Mouse (Mus musculus): Measurements from ENCODE around the gene Skiv2l. TPM values are rescaled to one million over a fixed set of nuclear protein-coding genes. Genes with fewer than 3 reads are reported as not detected.
A peak's percentile ranks its signal among the peaks of the same experiment; 100 is the strongest.

The Skiv2l gene
- total RNA-seq, 1 experiment, result 40.5 TPM

DNA sequence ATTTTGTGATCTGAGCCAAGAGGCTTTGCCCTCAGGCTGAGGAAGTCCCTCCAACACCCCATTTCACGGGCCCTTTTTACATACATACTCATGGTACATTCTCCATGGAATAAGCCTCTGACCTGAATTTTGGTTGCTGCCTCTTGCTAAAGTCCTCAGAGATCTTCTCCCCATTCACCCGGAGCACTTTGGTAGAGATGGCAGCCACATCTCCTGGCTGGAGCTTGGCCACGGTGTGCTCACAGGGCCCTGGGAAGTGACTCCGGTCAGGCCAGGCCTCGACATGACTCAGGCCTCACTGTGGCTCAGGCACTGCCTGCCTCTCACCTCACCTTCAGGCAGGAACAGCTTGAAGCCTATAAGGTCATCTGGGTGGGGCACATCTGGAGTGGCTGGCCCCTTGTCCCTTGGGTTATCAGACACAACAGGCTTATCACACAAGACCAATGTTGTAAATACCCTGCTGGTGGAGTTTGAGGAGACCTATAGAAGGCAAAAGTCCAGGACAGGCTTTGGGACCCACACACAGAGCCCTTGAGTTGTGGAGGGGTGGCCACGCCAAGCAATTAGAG, 9.2 kb downstream of the Skiv2l start:
- Histone ChIP-seq H3K27ac (ENCODE audit: insufficient read depth, low read depth, low read length, poor library complexity, severe bottlenecking) (no peak overlapping the region), H3K4me1 (ENCODE audit: control insufficient read depth in 2 of 2, insufficient read depth in 2 of 2, low read length in 2 of 2, poor library complexity in 1 of 2) (peaks cover 0 to 6% of the 10 kb centered on the region in 2 experiments; a peak in 1 of 4 replicates), H3K4me3 (ENCODE audit: insufficient read depth in 1 of 2, low read depth in 1 of 2, low read length in 2 of 2, poor library complexity in 1 of 2, severe bottlenecking in 1 of 2) (no peak overlapping the region), H3K36me3 (ENCODE audit: control insufficient read depth, insufficient read depth, low read length, poor library complexity, severe bottlenecking) (peaks cover 36% of the 10 kb centered on the region), H3K9me3 (ENCODE audit: control insufficient read depth, insufficient read depth, low read depth, low read length) (no peaks in the 10 kb centered on the region), H3K9ac (ENCODE audit: insufficient read depth, low read depth, low read length, poor library complexity, severe bottlenecking) (no peak overlapping the region)
- TF ChIP-seq ZC3H11A (IDR thresholded peaks at IDR 0.05; ENCODE audit: borderline replicate concordance, low read depth, low read length) (no peak), HCFC1 (IDR thresholded peaks at IDR 0.05; ENCODE audit: borderline replicate concordance, insufficient read depth, low read length) (no peak), ZNF384 (IDR thresholded peaks at IDR 0.05; ENCODE audit: low read depth, low read length) (no peak), MAFK (IDR thresholded peaks at IDR 0.05; ENCODE audit: insufficient read depth, low read depth, low read length) (no peak), CHD2 (IDR thresholded peaks at IDR 0.05; ENCODE audit: low read depth, low read length) (no peak)
- in situ Hi-C loops (cut with MboI; ENCODE audit: low sequenced_read_pairs in 2 of 2, unreplicated experiment in 2 of 2), result no loop called here
- no peak for DNase-seq (ENCODE audit: low read depth, low spot score)

DNA sequence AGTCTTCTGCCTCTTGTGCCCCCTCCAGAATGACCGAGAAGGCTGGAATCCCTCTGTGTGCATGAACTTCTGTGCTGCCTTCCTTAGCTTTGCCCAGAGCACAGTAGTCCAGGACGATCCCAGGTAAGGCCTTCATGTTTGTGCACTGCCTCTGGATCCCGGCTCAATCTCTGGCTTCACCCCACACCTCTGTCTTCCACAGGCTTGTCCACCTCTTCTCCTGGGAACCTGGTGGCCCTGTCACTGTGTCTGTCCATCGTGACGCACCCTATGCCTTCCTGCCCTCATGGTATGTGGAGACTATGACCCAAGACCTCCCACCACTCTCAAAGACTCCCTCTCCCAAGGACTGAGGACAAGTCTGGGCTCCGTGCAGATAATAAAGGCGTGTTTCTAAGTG, 11.2 kb downstream of the Skiv2l start:
- DNase-seq (ENCODE audit: low read depth, low spot score), result no peak
- no peak for TF ChIP-seq ZC3H11A (IDR thresholded peaks at IDR 0.05; ENCODE audit: borderline replicate concordance, low read depth, low read length)
- no peak for TF ChIP-seq HCFC1 (IDR thresholded peaks at IDR 0.05; ENCODE audit: borderline replicate concordance, insufficient read depth, low read length)
- no peak for TF ChIP-seq ZNF384 (IDR thresholded peaks at IDR 0.05; ENCODE audit: low read depth, low read length)
- TF ChIP-seq CHD2 (IDR thresholded peaks at IDR 0.05; ENCODE audit: low read depth, low read length), result no peak
- no peak for TF ChIP-seq MAFK (IDR thresholded peaks at IDR 0.05; ENCODE audit: insufficient read depth, low read depth, low read length)
- H3K9ac ChIP-seq (ENCODE audit: insufficient read depth, low read depth, low read length, poor library complexity, severe bottlenecking), result no peak overlapping the region
- in situ Hi-C loops (cut with MboI; ENCODE audit: low sequenced_read_pairs in 2 of 2, unreplicated experiment in 2 of 2), result no loop called here
- H3K9me3 ChIP-seq (ENCODE audit: control insufficient read depth, insufficient read depth, low read depth, low read length), result no peaks in the 10 kb centered on the region
- no peak overlapping the region for H3K4me3 ChIP-seq (ENCODE audit: insufficient read depth in 1 of 2, low read depth in 1 of 2, low read length in 2 of 2, poor library complexity in 1 of 2, severe bottlenecking in 1 of 2)
- peaks cover 0 to 6% of the 10 kb centered on the region in 2 experiments; a peak in 1 of 4 replicates for H3K4me1 ChIP-seq (ENCODE audit: control insufficient read depth in 2 of 2, insufficient read depth in 2 of 2, low read length in 2 of 2, poor library complexity in 1 of 2)
- H3K36me3 ChIP-seq (ENCODE audit: control insufficient read depth, insufficient read depth, low read length, poor library complexity, severe bottlenecking), result peaks cover 28% of the 10 kb centered on the region
- H3K27ac ChIP-seq (ENCODE audit: insufficient read depth, low read depth, low read length, poor library complexity, severe bottlenecking), result no peak overlapping the region

DNA sequence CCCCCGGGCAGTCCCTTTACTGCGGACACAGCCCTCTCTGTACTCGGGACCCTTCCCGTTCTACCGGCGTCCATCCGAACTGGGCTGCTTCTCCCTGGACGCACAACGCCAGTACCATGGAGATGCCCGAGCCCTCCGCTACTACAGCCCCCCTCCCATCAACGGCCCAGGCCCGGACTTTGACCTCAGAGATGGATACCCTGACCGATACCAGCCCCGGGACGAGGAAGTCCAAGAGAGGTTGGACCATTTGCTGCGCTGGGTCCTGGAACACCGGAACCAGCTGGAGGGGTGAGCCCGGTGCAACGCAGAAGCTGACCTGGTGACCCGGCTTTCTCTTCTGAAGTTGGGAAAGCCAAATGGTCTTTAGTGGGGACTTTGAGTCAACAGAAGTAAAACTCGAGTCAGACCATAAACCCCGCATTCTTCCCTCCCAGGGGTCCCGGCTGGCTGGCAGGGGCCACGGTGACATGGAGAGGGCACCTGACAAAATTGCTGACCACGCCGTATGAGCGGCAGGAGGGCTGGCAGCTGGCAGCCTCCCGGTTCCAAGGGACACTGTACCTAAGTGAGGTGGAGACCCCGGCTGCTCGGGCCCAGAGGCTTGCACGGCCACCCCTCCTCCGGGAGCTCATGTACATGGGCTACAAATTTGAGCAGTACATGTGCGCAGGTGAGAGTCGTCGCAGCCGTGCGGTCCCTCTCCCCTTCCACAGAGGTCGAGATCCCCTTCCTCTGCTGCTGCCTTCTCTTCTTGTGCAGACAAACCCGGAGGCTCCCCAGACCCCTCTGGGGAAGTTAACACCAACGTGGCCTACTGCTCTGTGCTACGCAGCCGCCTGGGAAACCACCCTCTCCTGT, 12.3 kb downstream of the Skiv2l start:
- Histone ChIP-seq H3K36me3 (ENCODE audit: control insufficient read depth, insufficient read depth, low read length, poor library complexity, severe bottlenecking) (peaks cover 28% of the 10 kb centered on the region), H3K27ac (ENCODE audit: insufficient read depth, low read depth, low read length, poor library complexity, severe bottlenecking) (no peak overlapping the region), H3K4me1 (ENCODE audit: control insufficient read depth in 2 of 2, insufficient read depth in 2 of 2, low read length in 2 of 2, poor library complexity in 1 of 2) (peaks cover 0 to 6% of the 10 kb centered on the region in 2 experiments; a peak in 1 of 4 replicates), H3K9ac (ENCODE audit: insufficient read depth, low read depth, low read length, poor library complexity, severe bottlenecking) (peak overlapping the region; percentile 87), H3K4me3 (ENCODE audit: insufficient read depth in 1 of 2, low read depth in 1 of 2, low read length in 2 of 2, poor library complexity in 1 of 2, severe bottlenecking in 1 of 2) (peak overlapping the region; percentile 82 to 84), H3K9me3 (ENCODE audit: control insufficient read depth, insufficient read depth, low read depth, low read length) (no peaks in the 10 kb centered on the region)
- in situ Hi-C loops (cut with MboI; ENCODE audit: low sequenced_read_pairs in 2 of 2, unreplicated experiment in 2 of 2), result no loop called here
- no peak for TF ChIP-seq CHD2 (IDR thresholded peaks at IDR 0.05; ENCODE audit: low read depth, low read length)
- no peak for TF ChIP-seq ZNF384 (IDR thresholded peaks at IDR 0.05; ENCODE audit: low read depth, low read length)
- TF ChIP-seq HCFC1 (IDR thresholded peaks at IDR 0.05; ENCODE audit: borderline replicate concordance, insufficient read depth, low read length), result no peak
- TF ChIP-seq ZC3H11A (IDR thresholded peaks at IDR 0.05; ENCODE audit: borderline replicate concordance, low read depth, low read length), result no peak
- no peak for TF ChIP-seq MAFK (IDR thresholded peaks at IDR 0.05; ENCODE audit: insufficient read depth, low read depth, low read length)
- no peak for DNase-seq (ENCODE audit: low read depth, low spot score)

DNA sequence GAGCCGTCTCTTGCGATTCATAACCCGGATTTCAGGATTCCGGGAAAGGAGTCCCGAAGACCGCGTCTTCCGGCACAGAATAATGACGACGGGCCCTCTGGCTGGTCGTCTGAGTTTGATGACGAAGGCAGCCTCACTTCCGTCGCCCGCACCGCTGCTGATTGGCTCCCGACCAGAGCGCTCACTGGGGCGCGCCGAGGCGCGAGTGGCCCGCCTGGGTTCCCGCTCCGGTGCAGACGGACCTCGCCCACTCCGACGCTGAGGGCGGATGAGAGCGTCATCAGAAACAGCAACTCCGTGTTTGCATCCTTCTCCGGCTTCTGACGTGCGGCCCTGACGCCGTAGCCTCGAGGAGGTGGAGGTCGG, 13.2 kb downstream of the Skiv2l start, which contains the start of the genes Stk19 and Dxo:
TSS of gene Stk19 (minus strand) at position 90 of the 366 bp plus-strand sequence.
TSS of gene Dxo (plus strand) at position 164 of the 366 bp plus-strand sequence.
- H3K4me1 ChIP-seq (ENCODE audit: control insufficient read depth in 2 of 2, insufficient read depth in 2 of 2, low read length in 2 of 2, poor library complexity in 1 of 2), result peaks cover 0 to 6% of the 10 kb centered on the region in 2 experiments; a peak in 1 of 4 replicates

More for the DNA sequence above, 13.2 kb downstream of the Skiv2l start, which contains the start of the genes Stk19 and Dxo:
- Histone ChIP-seq H3K36me3 (ENCODE audit: control insufficient read depth, insufficient read depth, low read length, poor library complexity, severe bottlenecking) (peaks cover 31% of the 10 kb centered on the region), H3K9ac (ENCODE audit: insufficient read depth, low read depth, low read length, poor library complexity, severe bottlenecking) (peak within 1 kb of the TSS; percentile 87), H3K27ac (ENCODE audit: insufficient read depth, low read depth, low read length, poor library complexity, severe bottlenecking) (no peak within 1 kb of the TSS), H3K9me3 (ENCODE audit: control insufficient read depth, insufficient read depth, low read depth, low read length) (no peaks in the 10 kb centered on the region), H3K4me3 (ENCODE audit: insufficient read depth in 1 of 2, low read depth in 1 of 2, low read length in 2 of 2, poor library complexity in 1 of 2, severe bottlenecking in 1 of 2) (peak within 1 kb of the TSS; percentile 82 to 84)
- in situ Hi-C loops (cut with MboI; ENCODE audit: low sequenced_read_pairs in 2 of 2, unreplicated experiment in 2 of 2), result no loop called here
- DNase-seq (ENCODE audit: low read depth, low spot score), result peak; percentile 94
- TF ChIP-seq MAFK (IDR thresholded peaks at IDR 0.05; ENCODE audit: insufficient read depth, low read depth, low read length) (no peak), ZNF384 (IDR thresholded peaks at IDR 0.05; ENCODE audit: low read depth, low read length) (no peak), ZC3H11A (IDR thresholded peaks at IDR 0.05; ENCODE audit: borderline replicate concordance, low read depth, low read length) (0 out of 2 replicates have a peak, but pooled peaks have one; percentile 28), HCFC1 (IDR thresholded peaks at IDR 0.05; ENCODE audit: borderline replicate concordance, insufficient read depth, low read length) (peak; percentile 83), CHD2 (IDR thresholded peaks at IDR 0.05; ENCODE audit: low read depth, low read length) (no peak)

Measured in ES-E14 (cell line).